Mouse (Mus musculus): ENCODE measurements at regions not wholly inside any gene's neighbourhood (a gene's known extent, or its start where the extent isn't known, plus 50 kb on each side); places are given as distances from the start of the nearest gene placed in this dataset.
"Not testable (repeated sequence)": the region's sequence is repeated elsewhere in the genome, so short reads cannot be mapped to it uniquely, and the experiment has no call there.

DNA sequence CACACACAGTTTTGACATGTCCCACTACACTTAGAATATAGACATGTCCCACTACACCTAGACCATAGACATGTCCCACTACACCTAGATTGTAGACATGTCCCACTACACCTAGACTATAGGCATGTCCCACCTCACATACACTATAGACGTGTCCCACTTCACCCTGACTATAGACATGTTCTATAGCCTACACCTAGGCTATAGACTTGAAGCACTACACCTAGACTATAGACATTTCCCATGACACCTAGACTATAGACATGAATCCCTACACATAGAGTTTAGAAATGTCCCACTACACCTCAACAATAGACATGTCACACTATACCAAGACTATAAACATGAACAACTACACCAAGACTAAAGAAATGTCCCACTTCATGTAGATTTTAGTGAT, 2580.9 kb downstream of the Gm37988 start:
- no peak for DNase-seq (ENCODE audit: low spot score in 2 of 2)

- DNase-seq (ENCODE audit: low spot score in 2 of 2), result no peak
These were observed 2585.8 kb downstream of the Gm37988 start for GRCm38 (mm10) chr1:7393508-7393907.

GRCm38 (mm10) chr1:7394161-7394560, 2586.5 kb downstream of the Gm37988 start:
- DNase-seq (ENCODE audit: low spot score in 2 of 2), result no peak

- no peak for DNase-seq (ENCODE audit: low spot score in 2 of 2)
These were observed 2587.8 kb downstream of the Gm37988 start for GRCm38 (mm10) chr1:7395527-7395926.

DNA sequence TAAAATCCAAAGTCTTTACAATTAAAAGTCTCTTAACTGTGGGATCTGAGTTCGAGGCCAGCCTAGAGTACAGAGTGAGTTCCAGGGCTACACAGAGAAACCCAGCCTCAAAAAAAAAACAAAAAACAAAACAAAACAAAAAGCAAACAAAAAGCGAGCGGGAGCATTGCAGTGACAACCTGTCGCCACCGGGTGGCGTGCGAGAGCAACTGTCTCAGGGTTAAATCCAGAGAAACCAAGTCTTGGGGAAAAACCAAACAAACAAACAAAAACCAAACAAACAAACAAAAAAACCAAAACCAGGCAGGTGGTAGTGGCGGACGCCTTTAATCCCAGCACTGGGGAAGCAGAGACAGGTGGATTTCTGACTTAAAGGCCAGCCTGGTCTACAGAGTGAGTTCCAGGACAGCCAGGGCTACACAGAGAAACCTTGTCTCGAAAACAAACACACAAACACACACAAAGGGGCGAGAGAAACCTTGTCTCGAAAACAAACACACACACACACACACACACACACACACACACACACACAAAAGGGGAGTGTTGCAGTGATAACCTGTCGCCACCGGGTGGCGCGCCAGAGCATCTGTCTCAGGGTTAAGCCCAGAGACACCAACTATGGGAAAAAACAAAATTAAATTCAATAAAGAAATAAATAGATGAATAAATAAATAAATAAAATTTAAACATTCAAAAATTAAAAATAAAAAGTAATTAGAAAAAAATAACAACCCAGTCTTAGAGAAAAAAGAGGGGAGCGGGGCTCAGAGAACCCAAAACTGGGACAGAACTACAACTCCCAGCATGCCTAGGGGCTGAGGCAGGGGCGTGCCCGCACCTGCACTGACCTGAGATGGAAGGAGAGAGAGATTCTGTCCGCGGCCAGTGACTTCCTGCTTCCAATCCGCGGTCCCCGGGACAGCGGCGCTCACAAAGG, 2589.4 kb downstream of the Gm37988 start:
- DNase-seq (ENCODE audit: low spot score in 2 of 2), result peak in 1 of 2 experiments; percentile 84

GRCm38 (mm10) chr1:7397807-7398446, 2590.2 kb downstream of the Gm37988 start:
- peak; percentile 97 for DNase-seq (ENCODE audit: low spot score in 2 of 2)

DNA sequence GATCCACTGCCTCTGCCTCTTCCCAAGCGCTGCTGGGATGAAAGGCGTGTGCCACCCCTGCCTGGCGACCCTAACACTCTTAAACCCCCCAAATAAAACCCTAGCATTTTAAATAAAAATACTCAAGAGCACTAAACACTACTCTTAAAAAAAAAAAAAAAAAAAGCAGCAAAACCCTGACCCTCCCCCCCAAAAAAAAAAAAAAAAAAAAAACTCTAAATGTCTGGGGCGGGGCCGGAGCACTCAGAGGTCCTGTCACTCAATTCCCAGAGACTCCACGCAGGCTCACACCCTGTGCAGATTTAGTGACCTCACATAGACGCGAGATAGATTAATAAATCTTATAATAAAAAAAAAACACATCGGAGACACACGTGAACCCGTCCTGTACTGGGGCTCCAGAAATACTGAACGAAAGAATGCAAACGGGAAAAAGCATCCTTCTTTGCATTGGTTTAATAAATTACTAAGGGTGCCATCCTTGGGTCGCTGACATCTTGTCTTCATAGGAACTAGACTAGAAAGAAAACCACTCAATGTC, 2591.1 kb downstream of the Gm37988 start:
- no peak for DNase-seq (ENCODE audit: low spot score in 2 of 2)

- DNase-seq (ENCODE audit: low spot score in 2 of 2), result not testable (repeated sequence)
These were observed 2598.0 kb downstream of the Gm37988 start for GRCm38 (mm10) chr1:7405651-7406050.

DNA sequence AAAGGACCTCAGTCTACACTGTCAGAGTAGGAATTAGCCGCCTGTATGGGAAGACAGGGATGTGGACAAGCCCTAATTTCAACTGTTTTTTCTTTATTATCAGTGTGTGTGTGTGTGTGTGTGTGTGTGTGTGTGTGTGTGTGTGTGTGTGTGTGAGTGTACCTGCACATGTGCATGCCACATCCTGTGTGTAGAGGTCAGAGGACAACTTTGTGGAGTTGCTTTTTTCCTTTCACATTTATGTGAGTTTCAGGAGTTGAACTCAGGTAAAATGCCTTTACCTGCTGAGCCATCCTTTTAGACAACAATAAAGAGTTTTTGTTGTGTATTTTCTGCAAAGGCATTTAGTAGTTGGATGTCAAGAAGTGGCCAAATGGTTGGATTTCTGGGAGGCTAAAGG, 2606.8 kb downstream of the Gm37988 start:
- no peak for DNase-seq (ENCODE audit: low spot score in 2 of 2)

DNA sequence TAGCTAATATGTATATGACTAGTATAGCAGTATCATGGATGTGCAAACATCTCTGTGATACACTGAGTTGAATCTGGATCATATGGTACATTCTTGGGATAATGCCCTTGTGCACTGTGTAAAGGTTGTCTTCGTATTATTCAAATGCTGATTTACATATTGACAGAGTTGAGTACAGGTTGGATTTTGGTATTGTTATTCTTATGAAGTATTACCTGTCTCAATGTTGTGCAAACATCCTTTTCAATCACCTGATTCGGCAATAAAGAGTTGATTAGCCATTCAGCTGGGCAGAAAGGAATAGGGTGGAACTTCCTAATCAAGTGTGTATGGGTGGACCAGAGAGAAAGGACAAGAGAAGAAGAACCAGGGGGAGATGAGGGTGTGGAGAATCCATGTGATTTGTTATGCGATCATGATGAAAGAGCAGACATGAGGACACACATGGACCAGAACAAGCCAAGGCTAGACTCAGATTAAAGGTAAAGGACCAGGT, 2644.0 kb downstream of the Gm37988 start:
- no peak for DNase-seq (ENCODE audit: low spot score in 2 of 2)

DNA sequence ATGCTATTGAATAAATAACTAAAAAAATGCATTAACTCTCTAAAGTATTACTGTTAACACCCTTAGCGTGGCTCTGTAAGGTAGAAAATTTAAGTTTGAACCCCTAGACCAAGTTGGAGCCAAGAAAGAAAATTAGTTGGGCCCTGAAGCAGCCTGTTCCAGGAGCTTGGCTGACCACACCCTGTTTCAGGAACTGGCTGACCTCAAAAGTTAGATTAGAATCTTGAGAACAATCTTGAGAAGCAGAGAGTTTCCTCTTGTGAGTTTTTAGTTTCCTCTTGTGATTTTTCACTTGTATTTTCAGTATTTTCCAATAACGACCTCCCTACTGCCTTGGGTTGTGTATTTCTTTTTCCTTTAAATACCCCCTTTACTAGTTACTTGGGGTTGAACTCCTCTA, 2647.2 kb downstream of the Gm37988 start:
- DNase-seq (ENCODE audit: low spot score in 2 of 2), result no peak

GRCm38 (mm10) chr1:7457895-7458294, 2650.2 kb downstream of the Gm37988 start:
- DNase-seq (ENCODE audit: low spot score in 2 of 2), result no peak

DNA sequence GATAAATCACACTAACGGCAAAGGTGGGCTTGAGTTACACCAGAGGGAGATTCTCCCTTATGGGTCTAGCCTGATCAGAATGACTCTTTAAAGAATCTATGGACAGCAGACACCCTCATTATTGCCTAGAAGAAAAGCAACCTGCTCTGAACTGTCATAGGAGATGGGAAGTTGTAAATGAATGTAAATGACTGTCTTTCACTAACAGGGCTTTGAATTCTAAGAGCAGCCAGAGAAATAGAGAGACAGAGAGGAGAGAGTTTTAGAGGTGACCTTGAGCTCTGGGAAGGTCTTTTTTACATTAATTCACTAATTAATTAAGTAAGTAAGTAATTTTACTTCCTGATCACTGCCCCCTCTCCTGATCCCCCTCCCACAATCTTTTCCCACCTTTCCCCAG, 2686.4 kb downstream of the Gm37988 start:
- DNase-seq (ENCODE audit: low spot score in 2 of 2), result no peak

DNA sequence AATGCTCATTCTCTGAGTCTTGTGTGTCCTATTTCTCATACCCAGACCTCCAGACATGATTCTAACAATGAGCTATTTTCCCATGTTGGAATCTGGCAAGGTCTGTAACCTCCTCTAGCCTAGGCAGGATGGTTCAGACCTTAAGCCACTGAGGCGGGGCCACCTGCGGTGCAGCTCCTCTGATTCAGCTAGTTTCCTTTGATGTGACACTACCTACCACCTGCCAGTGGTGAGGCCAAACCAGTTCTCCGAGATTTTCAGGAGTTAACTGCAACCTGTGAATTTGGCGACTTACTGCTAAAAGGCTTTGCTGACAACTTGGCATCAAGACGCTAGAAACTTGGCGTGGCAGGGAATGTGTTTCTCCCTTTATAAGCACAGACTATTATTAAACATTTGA, 2691.3 kb downstream of the Gm37988 start:
- no peak for DNase-seq (ENCODE audit: low spot score in 2 of 2)

- no peak for DNase-seq (ENCODE audit: low spot score in 2 of 2)
These were observed 2694.7 kb downstream of the Gm37988 start for GRCm38 (mm10) chr1:7502363-7502762.

GRCm38 (mm10) chr1:7518791-7519190, 2711.1 kb downstream of the Gm37988 start:
- DNase-seq (ENCODE audit: low spot score in 2 of 2), result no peak

GRCm38 (mm10) chr1:7533506-7533905, 2725.8 kb downstream of the Gm37988 start:
- DNase-seq (ENCODE audit: low spot score in 2 of 2), result no peak

DNA sequence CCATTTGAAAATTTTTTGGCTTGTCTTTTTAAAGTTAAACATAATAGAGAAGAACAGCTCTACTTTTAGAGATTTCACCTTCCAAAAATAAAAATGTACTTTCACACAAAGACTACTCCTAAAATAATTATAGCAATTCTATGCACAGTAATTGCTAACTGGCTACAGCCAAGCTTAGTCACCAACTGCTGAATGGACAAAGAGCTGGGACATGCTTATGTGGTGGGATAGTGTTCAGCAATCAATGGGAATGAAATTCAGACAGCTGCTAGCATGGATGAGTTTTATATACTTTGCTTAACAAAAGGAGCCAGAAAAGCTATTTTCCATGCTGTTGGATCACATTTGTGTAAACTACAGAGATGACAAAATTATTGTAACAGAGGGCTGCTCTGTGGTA, 2727.5 kb downstream of the Gm37988 start:
- no peak for DNase-seq (ENCODE audit: low spot score in 2 of 2)

DNA sequence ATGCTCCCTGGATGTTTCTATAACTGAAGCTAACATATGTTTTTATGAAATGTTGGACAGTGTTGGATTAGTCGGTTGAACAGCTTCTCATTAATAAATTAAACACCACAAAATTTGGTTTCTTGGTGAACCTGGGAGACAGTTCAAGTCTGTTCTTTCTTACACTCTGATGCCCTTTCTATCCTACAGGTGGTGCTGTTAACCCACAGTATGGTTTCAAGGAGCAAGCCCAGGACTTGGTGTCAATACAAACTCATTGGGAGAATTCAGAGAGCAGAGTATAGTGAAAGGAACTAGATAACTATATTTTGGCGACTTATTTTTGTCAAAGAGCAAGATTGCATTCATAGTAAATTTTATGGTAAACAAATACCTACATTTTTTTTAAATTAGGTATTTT, 2735.8 kb downstream of the Gm37988 start:
- DNase-seq (ENCODE audit: low spot score in 2 of 2), result no peak

- no peak for DNase-seq (ENCODE audit: low spot score in 2 of 2)
These were observed 2740.6 kb downstream of the Gm37988 start for GRCm38 (mm10) chr1:7548261-7548660.

- DNase-seq (ENCODE audit: low spot score in 2 of 2), result no peak
These were observed 2767.1 kb downstream of the Gm37988 start for GRCm38 (mm10) chr1:7574787-7575186.

- no peak for DNase-seq (ENCODE audit: low spot score in 2 of 2)
These were observed 2778.7 kb downstream of the Gm37988 start for GRCm38 (mm10) chr1:7586409-7586808.

DNA sequence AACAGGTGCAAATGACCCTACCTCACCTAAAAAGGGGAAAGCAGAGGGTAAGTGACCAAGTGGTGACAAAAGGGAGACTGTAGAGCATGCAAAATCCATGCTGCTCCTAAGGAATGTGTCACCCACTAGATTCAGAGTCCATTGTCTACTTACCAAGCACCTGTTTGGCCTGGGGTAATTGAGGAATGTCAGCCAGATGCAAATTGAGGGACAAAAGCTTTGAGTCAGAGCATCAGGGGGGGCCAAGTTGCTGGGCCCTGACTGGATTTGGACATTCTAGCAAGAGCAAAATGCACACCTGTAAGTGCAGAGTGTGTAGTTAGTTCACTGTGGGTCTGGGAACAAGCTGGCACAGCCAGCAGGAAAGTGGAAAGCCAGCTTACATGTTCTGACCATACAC, 2783.6 kb downstream of the Gm37988 start:
- DNase-seq (ENCODE audit: low spot score in 2 of 2), result no peak
